Mouse (Mus musculus) bone marrow macrophage, adult 2 months (primary cell): Measurements from ENCODE around the gene Galk1. TPM values are rescaled to one million over a fixed set of nuclear protein-coding genes. Genes with fewer than 3 reads are reported as not detected.

Experiments
- H3K27ac ChIP-seq: 2 replicates; pipeline ENCODE4 v1.5.1; 2012; ENCODE audit warnings: low read depth, low read length; ENCODE audit not compliant: insufficient read depth
- H3K4me1 ChIP-seq: 2 replicates; pipeline ENCODE4 v1.6.1; 2012; ENCODE audit warnings: low read length; ENCODE audit not compliant: control insufficient read depth, insufficient read depth
- H3K4me3 ChIP-seq: 2 replicates; pipeline ENCODE4 v1.5.1; 2012; ENCODE audit warnings: mild to moderate bottlenecking, low read length, moderate library complexity; ENCODE audit not compliant: insufficient read depth
- CTCF ChIP-seq: IDR thresholded peaks from 2 replicates; pipeline ENCODE4 v1.5.1; 2012; ENCODE audit warnings: low read depth, mild to moderate bottlenecking, low read length, moderate library complexity
- POLR2A ChIP-seq: IDR thresholded peaks from 2 replicates; pipeline ENCODE4 v1.6.1; 2012; ENCODE audit warnings: mild to moderate bottlenecking, low read depth, low read length, borderline replicate concordance
- polyA plus RNA-seq: library from polyadenylated mRNA; stranded (reverse); fragments of >200 nt; gene quantifications from 2 replicates; pipeline ENCODE4 v1.2.4, GENCODE M21; 2012; ENCODE audit not compliant: missing spikeins, insufficient read depth, insufficient read length

Gene Galk1
- polyA plus RNA-seq, 1 experiment, result 14.4 TPM

DNA sequence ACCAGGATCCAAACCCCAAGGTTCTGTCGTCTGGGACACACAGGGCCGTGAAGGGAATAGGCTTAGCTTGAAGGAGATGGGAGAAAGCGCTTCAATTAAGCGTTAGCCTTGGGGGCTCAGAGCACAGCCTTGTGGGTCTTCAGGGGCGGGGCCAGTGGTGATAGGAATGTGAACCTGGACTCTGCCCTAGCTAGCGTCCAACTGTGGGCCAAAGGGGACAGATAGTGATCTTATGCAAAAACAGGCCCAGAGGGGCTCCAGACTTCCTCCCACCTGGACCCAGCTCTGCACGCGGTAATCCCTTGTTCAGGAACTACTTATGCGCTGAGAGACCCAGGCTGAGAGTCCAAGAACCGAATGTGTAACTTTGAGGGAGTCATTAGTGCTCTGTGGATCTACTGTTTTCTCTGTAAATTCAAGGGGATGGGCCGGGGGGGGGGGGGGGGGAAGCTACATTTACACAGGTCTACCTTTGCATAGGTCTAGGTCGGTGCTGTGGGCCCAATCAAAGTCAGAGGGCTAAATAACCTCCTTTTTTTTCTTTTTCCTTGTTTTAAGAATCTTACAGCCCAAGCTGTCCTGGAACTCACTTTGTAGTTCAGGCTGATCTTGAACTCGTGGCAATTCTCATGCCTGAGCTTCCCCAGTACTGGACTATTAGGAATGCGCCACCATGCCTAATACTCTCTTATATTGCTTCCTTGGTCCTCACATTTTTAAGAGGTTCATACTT is 824 bp downstream of the Galk1 start:
- Histone ChIP-seq H3K27ac (0 out of 2 replicates have a peak overlapping the region, but pooled peaks have one; percentile 19), H3K4me3 (peak overlapping the region; percentile 73), H3K4me1 (peaks cover 13% of the 10 kb centered on the region)
- TF ChIP-seq CTCF, result no peak
- no peak for TF ChIP-seq POLR2A

DNA sequence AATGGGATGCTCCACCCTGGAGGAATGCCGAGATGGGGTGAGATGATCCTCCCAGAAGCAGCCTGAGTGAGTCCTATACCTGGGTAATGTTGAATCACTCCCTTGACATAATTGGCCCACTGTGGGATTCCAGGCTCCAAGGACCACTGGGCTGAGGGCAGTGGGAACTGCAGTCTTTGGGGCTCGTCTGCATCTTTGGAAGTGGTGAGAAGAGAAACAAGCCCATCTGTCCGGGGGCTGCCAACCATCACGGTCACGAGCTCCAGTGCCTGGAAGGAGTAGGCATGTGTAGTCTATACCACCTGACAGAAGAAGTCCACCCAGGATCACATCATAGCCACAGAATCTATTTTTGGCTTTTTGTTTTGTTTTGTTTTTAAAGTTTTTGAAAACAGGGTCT is 1.6 kb downstream of the Galk1 start:
- no peak for TF ChIP-seq CTCF
- no peak for TF ChIP-seq POLR2A
- H3K4me3 ChIP-seq, result no peak overlapping the region
- H3K4me1 ChIP-seq, result peaks cover 10% of the 10 kb centered on the region
- no peak overlapping the region for H3K27ac ChIP-seq

DNA sequence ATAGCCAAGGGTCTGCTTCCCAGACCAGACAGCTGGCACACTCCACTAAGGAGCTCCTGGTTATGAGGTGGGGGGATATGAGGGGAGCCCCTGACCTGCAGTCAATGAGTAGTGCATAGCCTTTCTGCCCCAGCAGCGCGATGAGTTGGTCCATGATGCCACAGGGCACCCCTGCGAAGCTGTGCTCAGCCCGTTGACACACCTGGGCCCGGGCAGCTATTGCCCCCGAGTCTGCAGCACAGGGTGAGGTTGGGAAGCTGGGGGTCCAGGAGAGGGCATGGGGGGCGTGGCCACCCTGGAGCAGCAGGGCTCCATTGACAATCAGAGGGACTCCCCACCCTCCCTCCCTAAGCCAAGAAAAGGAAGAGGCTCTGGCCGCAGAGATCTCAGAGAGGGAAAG is 2.4 kb downstream of the Galk1 start:
- Histone ChIP-seq H3K27ac (no peak overlapping the region), H3K4me3 (no peak overlapping the region), H3K4me1 (peaks cover 16% of the 10 kb centered on the region)
- TF ChIP-seq CTCF, result no peak
- TF ChIP-seq POLR2A, result no peak

DNA sequence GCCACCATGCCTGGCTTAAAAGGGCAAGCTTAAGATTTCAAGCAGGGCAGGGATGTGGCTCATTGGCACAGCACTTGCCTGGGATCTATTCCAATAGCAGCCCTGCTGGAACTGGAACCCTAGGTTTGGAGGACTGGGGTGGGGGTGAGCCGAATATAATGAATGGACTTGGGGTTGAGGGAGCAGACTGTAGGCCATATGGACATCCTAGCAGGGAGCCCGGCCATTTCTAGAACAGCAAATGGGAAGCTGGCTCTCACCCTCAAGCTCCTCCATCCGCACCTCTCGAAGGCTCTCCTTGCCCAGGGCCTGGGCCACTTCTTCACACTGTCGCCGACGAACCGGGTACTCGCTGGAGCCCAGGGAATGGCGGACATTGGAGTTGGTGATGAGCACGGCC is 2.9 kb downstream of the Galk1 start:
- TF ChIP-seq CTCF, result no peak
- no peak for TF ChIP-seq POLR2A
- peaks cover 17% of the 10 kb centered on the region for H3K4me1 ChIP-seq
- H3K27ac ChIP-seq, result no peak overlapping the region
- H3K4me3 ChIP-seq, result no peak overlapping the region

DNA sequence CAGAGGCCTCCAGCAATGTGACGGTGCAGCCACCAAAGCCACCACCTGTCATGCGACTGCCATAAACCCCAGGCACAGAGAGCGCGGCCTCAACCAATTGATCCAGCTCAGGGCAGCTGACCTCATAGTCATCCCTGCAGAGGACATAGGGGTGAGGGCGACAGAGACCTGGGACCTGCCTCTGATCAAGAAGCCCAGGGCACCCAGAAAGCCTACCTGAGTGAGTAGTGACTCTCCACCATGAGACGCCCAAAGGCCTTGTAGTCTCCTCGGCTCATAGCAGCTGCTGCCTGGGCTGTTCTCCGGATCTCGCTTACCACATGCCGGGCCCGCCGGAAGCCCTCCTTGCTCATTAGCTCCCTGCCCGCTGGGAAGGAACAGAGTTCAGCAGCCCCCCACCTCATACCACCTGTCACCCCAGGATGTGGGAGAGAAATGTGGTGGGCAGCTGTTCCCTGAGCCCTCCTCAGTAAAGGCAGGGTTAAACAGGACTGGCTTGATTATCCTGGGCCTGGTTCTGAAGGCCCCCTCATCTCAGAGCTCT is 3.6 kb downstream of the Galk1 start:
- no peak for TF ChIP-seq POLR2A
- TF ChIP-seq CTCF, result no peak
- H3K4me3 ChIP-seq, result no peak overlapping the region
- H3K27ac ChIP-seq, result no peak overlapping the region
- H3K4me1 ChIP-seq, result peaks cover 20% of the 10 kb centered on the region

DNA sequence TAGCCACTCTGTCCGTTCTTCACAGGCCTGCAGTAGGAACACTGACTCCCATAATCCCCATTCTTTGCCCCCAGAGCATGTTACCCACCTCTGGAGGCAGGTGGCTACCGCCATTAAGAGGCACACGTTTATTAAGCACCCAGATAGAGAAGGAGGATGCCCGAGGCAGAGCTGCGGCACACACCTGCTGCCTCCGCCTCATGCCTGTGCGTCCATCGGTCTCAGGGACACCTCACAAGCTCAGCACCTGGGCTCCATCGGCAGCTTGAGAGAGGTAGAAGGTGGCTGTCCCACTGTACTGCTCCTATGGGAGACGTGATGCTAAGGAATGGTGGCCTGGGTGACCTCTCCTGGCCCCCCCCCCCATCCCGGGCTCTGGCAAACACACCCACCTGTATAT is 4.1 kb downstream of the Galk1 start:
- TF ChIP-seq CTCF, result no peak
- TF ChIP-seq POLR2A, result no peak
- no peak overlapping the region for H3K4me3 ChIP-seq
- no peak overlapping the region for H3K27ac ChIP-seq
- peaks cover 20% of the 10 kb centered on the region for H3K4me1 ChIP-seq

DNA sequence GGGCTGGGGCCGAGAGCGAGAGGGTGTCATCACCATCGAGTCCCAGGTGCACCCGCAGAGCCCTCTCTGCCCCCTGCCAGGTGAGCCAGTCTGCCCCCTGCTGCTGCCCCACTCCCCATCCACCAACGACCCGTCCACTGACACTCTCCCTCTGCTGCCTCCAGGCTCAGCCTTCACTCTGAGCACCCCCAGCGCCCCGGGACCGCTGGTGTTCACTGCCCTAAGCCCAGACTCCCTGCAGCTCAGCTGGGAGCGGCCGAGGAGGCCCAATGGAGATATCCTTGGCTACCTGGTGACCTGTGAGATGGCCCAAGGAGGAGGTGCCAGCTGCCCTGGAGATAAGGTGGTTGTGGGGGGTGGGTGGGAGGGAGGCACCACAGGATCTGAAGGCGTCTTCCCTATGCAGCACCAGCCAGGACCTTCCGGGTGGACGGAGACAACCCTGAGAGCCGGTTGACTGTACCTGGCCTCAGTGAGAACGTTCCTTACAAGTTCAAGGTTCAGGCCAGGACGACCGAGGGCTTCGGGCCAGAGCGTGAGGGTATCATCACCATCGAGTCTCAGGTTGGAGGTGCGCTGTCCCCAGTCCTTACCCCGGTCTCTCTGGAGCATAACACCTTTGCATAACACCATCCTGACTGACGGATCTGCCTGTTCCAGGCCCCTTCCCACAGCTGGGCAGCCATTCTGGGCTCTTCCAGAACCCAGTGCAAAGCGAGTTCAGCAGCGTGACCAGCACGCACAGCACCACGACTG is 5.2 kb downstream of the Galk1 start:
- peaks cover 14% of the 10 kb centered on the region for H3K4me1 ChIP-seq
- TF ChIP-seq CTCF, result no peak
- TF ChIP-seq POLR2A, result no peak

DNA sequence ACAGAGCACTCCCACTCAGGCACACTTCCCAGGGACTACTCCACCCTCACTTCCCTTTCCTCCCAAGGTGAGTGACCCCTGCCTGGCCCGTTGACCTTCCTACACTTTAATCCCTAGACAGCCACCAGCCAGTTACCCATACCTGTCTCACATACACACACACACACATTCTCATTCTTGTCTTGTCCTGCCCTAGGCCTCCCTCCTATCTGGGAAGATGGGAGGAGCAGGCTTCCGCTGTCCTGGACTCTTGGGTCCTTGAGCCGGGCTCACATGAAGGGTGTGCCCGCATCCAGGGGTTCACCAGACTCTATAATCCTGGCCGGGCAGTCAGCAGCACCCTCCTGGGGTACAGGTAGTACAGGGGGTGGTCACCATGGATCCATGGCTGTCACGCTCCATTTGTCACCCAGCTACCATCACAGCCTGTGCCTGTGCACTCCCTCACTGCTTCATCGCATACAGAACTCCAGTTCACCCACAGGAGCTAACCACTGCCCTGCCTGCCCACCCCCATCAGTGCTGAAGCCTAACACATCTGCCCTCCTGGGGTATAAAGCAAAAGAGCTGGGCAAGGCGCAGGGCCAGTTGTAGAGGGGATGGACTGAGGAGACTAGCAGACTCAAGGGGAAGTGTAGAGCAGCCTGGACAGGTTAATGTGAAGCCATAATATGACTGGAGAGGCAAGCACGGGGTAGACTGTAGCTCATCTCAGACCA is 6.7 kb downstream of the Galk1 start:
- Histone ChIP-seq H3K4me3 (peak overlapping the region; percentile 21; the same call in 1 of the 2 replicates), H3K4me1 (peaks cover 10% of the 10 kb centered on the region), H3K27ac (no peak overlapping the region)
- TF ChIP-seq POLR2A, result no peak
- no peak for TF ChIP-seq CTCF

More for the DNA sequence above, 5.2 kb downstream of the Galk1 start:
- Histone ChIP-seq H3K4me3 (no peak overlapping the region), H3K27ac (no peak overlapping the region)

DNA sequence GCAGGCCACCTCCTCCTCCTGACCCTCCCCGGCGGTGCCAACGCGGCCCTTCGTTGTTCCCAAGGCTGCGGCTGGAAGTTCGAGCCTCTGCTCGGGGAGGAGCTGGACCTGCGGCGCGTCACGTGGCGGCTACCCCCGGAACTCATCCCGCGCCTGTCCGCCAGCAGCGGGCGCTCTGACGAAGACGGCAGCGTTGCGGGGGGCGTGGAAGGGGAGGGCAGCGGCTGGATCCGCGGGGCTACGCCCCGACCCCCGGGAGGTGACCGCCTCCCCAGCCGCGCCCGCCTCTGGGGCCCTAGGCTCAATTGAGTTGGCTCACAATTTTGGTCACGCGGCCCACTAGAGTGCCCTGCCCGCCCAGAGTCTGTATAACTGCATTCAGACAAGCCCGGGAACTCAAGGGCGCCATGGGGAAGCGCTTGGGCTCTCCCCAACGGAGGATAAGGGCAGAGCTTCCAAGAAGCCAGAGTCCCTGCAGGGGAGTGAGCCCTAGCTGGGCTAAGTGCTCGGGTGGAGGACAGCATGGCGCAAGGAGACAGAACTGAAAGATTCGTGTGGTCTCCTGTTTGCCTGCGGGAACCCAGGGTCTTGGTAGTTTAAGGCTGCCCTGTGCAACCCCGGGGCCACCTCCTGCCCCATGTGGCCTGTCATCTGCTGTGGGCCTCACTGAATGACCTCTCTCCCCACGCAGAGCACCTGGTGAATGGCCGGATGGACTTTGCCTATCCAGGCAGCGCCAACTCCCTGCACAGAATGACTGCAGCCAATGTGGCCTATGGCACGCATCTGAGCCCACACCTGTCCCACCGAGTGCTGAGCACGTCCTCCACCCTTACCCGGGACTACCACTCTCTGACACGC is 7.4 kb downstream of the Galk1 start:
- peak overlapping the region; percentile 31 for H3K27ac ChIP-seq
- peaks cover 10% of the 10 kb centered on the region for H3K4me1 ChIP-seq
- TF ChIP-seq CTCF (peak; percentile 28; the same call in 1 of the 2 replicates), POLR2A (no peak)
- H3K4me3 ChIP-seq, result peak overlapping the region; percentile 33
